Mouse (Mus musculus): ENCODE measurements around the gene Samhd1. TPM values are rescaled to one million over a fixed set of nuclear protein-coding genes. Genes with fewer than 3 reads are reported as not detected.

Samhd1 gene
- total RNA-seq, 1 experiment from 2014 or later = 134 TPM

DNA sequence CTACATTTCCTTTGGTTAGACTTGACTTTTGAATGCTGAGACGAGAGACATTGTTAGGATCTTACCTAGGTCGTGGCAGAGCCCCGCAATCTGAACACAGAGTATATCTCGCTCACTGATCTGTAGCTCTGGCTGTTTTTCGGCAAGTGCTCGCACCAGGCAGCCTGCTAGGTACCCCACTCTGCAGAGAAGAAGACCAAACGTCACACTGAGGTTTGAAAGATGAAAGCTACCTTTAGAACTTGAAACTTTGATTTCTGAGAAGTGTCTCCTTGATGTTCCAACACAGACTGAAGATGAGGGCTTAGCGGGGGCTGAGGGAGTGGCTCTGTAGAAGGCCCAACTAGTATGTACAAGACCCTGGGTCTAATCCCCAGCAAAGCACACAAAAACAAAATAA lies 13.3 kb downstream of the Samhd1 start:
- ATAC-seq (replicated peaks in 1 of 2; ENCODE audit: insufficient read depth in 1 of 2, low FRiP score in 2 of 2, low TSS enrichment in 1 of 2, low read depth in 1 of 2, poor library complexity in 2 of 2, severe bottlenecking in 2 of 2) = no peak

GRCm38 (mm10) chr2:157119075-157119474 lies 16.0 kb downstream of the Samhd1 start:
- no peak for ATAC-seq (replicated peaks in 1 of 2; ENCODE audit: insufficient read depth in 1 of 2, low FRiP score in 2 of 2, low TSS enrichment in 1 of 2, low read depth in 1 of 2, poor library complexity in 2 of 2, severe bottlenecking in 2 of 2)

DNA sequence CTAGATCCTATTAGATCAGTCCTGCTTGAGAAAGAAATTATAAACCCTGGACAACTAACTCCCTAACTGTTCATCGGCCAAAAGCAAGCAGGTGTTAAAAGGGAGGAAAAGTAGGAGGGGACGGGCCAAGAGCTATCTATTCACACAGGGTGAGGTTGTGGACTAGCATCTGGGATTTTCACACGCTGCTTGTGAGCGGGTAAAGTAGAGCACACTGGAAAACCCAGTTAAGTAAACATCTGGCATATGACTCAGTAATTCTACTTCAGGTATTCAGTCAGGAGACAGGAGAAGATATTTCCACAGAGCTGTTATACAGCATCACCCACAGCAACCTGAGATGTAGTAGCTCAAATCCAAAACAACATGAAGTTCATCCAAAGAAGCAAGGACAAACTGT lies 16.5 kb downstream of the Samhd1 start:
- ATAC-seq (replicated peaks in 1 of 2; ENCODE audit: insufficient read depth in 1 of 2, low FRiP score in 2 of 2, low TSS enrichment in 1 of 2, low read depth in 1 of 2, poor library complexity in 2 of 2, severe bottlenecking in 2 of 2) = no peak

DNA sequence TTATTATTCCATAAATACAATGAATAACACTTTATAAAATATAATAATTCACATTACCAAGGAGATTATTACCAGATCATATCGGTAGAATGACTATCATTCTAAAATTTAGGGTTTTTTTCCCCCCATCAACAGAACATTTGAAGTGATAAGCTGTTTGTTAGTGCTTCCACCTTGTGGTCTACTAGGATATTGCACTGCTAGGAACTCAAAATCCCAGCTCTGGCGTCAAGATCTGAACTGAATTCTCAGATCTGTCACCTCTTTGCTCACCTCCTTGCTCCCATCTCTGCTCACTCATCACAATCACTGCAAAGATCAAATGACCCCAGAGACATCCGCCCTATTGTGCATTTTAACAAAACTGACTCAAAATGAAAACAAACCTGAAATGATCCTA lies 18.1 kb downstream of the Samhd1 start:
- ATAC-seq (replicated peaks in 1 of 2; ENCODE audit: insufficient read depth in 1 of 2, low FRiP score in 2 of 2, low TSS enrichment in 1 of 2, low read depth in 1 of 2, poor library complexity in 2 of 2, severe bottlenecking in 2 of 2) = peak in 1 of 2 experiments; percentile 45; a peak in 1 of 4 replicates

- peak; percentile 66 to 80 for ATAC-seq (replicated peaks in 1 of 2; ENCODE audit: insufficient read depth in 1 of 2, low FRiP score in 2 of 2, low TSS enrichment in 1 of 2, low read depth in 1 of 2, poor library complexity in 2 of 2, severe bottlenecking in 2 of 2)
These were observed 26.8 kb downstream of the Samhd1 start for GRCm38 (mm10) chr2:157108236-157108635.

- no peak for ATAC-seq (replicated peaks in 1 of 2; ENCODE audit: insufficient read depth in 1 of 2, low FRiP score in 2 of 2, low TSS enrichment in 1 of 2, low read depth in 1 of 2, poor library complexity in 2 of 2, severe bottlenecking in 2 of 2)
These were observed 30.6 kb downstream of the Samhd1 start for GRCm38 (mm10) chr2:157104454-157104853.

GRCm38 (mm10) chr2:157102256-157102655 lies 32.8 kb downstream of the Samhd1 start:
- no peak for ATAC-seq (replicated peaks in 1 of 2; ENCODE audit: insufficient read depth in 1 of 2, low FRiP score in 2 of 2, low TSS enrichment in 1 of 2, low read depth in 1 of 2, poor library complexity in 2 of 2, severe bottlenecking in 2 of 2)

DNA sequence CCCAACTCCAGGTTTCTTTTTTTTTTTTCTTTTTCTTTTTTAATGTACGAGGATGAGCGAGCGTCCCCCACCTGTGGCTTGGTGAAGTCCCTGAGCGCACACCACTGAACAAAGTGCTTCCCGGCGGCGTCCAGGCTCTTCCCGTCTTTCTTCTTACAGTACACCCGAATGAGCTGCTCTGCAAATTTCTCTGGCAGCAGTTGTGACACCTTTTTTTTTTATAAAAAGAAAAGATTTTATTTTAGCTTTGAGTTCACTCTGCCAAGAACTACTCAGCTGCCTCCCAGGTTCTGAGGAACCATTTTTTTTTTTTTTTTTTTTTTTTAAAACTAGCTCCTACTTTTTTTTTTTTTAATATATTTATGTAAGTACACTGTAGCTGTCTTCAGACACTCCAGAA lies 33.4 kb downstream of the Samhd1 start:
- no peak for ATAC-seq (replicated peaks in 1 of 2; ENCODE audit: insufficient read depth in 1 of 2, low FRiP score in 2 of 2, low TSS enrichment in 1 of 2, low read depth in 1 of 2, poor library complexity in 2 of 2, severe bottlenecking in 2 of 2)

DNA sequence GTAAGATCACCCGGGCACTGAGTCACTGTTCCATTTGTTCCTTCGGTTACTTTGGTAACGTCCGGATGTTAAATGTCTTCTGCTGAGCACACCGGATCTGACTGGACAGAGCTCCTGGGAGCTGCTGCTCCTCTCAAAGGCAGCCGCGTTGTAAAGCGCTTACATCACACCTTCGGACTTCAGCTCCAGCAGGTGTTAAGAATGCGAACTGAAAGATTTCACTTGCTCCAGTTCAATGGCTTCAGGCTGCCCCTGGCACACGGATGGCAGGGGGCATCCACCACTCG lies 34.8 kb downstream of the Samhd1 start:
- no peak for ATAC-seq (replicated peaks in 1 of 2; ENCODE audit: insufficient read depth in 1 of 2, low FRiP score in 2 of 2, low TSS enrichment in 1 of 2, low read depth in 1 of 2, poor library complexity in 2 of 2, severe bottlenecking in 2 of 2)

DNA sequence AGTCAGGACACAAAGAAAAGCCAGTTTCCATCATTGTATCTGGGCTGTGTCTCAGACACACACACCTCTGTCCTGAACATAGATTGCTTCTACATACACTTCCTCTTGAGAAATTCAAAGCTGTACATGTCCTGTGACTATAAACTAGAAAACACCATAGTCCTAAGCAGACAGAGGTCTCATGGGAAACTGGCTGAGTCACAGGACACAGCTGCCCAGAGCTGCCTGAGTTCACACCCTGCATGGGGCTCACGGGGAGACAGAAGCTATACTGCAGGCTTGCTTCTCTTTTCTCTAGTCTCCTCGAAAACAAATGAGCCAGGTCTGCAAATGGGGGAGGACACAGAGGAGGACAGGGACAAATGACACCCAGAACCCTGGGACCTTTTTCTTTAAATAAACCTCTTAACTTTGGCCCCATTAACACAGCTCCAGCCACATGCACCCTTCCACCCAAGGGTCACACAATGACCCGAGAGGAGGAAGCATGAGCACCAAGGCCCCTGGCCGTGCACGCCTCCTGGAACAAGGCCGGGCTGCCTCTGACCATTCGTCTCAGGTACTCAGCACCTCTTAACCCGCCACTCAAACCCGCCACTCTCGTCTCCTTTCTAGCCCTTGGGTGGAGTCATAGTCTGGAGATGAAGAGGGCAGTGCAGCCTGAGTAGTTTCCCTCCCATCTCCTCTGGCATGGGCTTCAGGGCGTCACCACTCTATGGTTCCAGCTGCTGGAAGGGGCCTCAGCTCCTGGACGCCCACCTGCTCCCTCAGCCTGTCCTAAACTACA lies 35.3 kb downstream of the Samhd1 start:
- no peak for ATAC-seq (replicated peaks in 1 of 2; ENCODE audit: insufficient read depth in 1 of 2, low FRiP score in 2 of 2, low TSS enrichment in 1 of 2, low read depth in 1 of 2, poor library complexity in 2 of 2, severe bottlenecking in 2 of 2)

- peak; percentile 57 to 59; a peak in 3 of 4 replicates for ATAC-seq (replicated peaks in 1 of 2; ENCODE audit: insufficient read depth in 1 of 2, low FRiP score in 2 of 2, low TSS enrichment in 1 of 2, low read depth in 1 of 2, poor library complexity in 2 of 2, severe bottlenecking in 2 of 2)
These were observed 39.9 kb downstream of the Samhd1 start for GRCm38 (mm10) chr2:157095005-157095755.

GRCm38 (mm10) chr2:157092024-157092423 lies 43.0 kb downstream of the Samhd1 start:
- ATAC-seq (replicated peaks in 1 of 2; ENCODE audit: insufficient read depth in 1 of 2, low FRiP score in 2 of 2, low TSS enrichment in 1 of 2, low read depth in 1 of 2, poor library complexity in 2 of 2, severe bottlenecking in 2 of 2) = no peak

- no peak for ATAC-seq (replicated peaks in 1 of 2; ENCODE audit: insufficient read depth in 1 of 2, low FRiP score in 2 of 2, low TSS enrichment in 1 of 2, low read depth in 1 of 2, poor library complexity in 2 of 2, severe bottlenecking in 2 of 2)
These were observed 47.3 kb downstream of the Samhd1 start for GRCm38 (mm10) chr2:157087536-157088317.

GRCm38 (mm10) chr2:157086796-157087195 lies 48.3 kb downstream of the Samhd1 start, which contains the start of gene Tldc2:
Gene Tldc2 (plus strand): TSS chr2:157087055.
- no peak for ATAC-seq (replicated peaks in 1 of 2; ENCODE audit: insufficient read depth in 1 of 2, low FRiP score in 2 of 2, low TSS enrichment in 1 of 2, low read depth in 1 of 2, poor library complexity in 2 of 2, severe bottlenecking in 2 of 2)

DNA sequence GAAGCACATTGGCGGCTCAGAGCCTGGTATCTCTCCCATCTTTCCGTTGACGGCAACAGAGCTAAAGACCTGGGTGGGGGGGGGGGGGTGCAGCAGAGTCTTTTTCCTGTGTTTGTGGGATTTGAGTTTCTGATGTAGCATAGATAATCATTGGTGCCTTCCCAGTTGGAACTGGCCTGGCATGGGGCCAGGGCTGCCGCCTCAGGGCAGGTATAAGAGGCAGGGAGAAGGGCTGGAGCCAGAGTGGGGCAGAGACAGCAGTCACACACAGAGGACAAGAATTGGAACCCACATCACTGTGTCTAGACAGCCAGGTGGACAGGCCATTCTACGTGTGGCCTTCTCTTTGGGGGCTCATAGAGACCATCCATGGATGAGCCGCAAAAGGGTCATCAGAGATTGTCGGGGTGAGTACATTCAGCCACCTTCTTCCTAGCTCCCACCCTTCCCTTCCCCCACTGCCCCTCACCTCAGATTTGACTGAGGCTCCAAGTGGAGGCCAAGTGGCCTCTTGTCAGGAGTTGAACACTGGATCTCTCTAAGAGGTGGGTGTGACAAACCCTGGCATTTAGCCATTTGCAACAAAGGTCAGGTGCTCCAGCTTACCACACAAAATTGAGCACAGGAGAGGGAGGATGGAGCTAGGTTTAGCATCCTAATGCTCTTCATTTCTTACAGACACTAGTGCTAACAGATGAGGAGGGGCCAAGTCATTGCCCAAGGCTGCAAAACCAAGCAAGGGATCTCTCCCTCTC lies 50.1 kb downstream of the Samhd1 start:
- ATAC-seq (replicated peaks in 1 of 2; ENCODE audit: insufficient read depth in 1 of 2, low FRiP score in 2 of 2, low TSS enrichment in 1 of 2, low read depth in 1 of 2, poor library complexity in 2 of 2, severe bottlenecking in 2 of 2) = no peak

DNA sequence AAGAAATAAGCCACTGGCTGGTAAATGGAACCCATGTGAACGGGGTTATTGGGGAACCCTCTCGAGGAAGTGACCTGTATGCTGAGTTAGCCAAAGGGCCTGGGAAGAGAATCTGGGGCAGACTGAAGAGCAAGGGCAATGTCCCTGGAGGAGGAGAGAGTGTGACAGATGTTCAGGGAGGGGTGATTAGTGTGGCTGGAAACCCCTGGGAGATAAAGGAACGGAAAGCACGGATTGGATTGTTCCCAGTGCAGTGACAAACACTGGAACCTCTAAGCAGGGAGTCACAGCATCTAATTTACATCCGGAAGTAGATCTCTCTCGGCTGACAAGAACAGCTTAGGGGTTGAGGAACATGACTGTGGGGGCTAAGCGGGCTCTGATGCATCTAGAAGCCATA lies 53.1 kb downstream of the Samhd1 start:
- no peak for ATAC-seq (replicated peaks in 1 of 2; ENCODE audit: insufficient read depth in 1 of 2, low FRiP score in 2 of 2, low TSS enrichment in 1 of 2, low read depth in 1 of 2, poor library complexity in 2 of 2, severe bottlenecking in 2 of 2)

DNA sequence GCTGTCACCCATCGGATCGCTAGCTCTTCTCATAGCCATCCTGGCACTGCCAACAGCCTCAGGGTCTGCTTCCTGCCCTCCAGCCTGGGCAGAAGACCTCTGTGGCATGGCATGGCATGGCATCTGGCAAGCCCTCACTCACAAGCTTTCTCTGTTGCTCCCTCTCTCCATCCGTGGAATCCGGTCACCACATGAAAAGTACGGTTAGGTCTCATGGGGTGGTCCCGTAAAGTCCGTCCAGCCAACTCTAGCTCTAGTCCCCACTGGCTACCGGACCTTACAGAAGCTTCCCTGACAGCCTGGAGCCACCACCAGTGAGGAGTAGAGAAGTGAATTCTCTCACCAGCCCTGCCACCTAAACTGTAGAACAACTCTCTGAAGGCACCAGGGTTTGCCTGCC lies 53.7 kb downstream of the Samhd1 start:
- ATAC-seq (replicated peaks in 1 of 2; ENCODE audit: insufficient read depth in 1 of 2, low FRiP score in 2 of 2, low TSS enrichment in 1 of 2, low read depth in 1 of 2, poor library complexity in 2 of 2, severe bottlenecking in 2 of 2) = no peak

All from hematopoietic stem cell, adult 5-6 weeks (primary cell).